Mouse (Mus musculus) erythroblast, embryonic 14.5 days (primary cell): ENCODE results near the gene Fstl1. TPM values are rescaled to one million over a fixed set of nuclear protein-coding genes. Genes with fewer than 3 reads are reported as not detected.

ENCODE experiments used
- H3K27me3 ChIP-seq: 2 replicates; pipeline ENCODE4 v1.6.1; 2012; ENCODE audit warnings: inconsistent platforms; ENCODE audit not compliant: control insufficient read depth
- H3K36me3 ChIP-seq: 2 replicates; pipeline ENCODE4 v1.6.1; 2012; ENCODE audit warnings: mild to moderate bottlenecking, inconsistent platforms; ENCODE audit not compliant: control insufficient read depth
- H3K4me1 ChIP-seq: 2 replicates; pipeline ENCODE4 v1.6.1; 2012; ENCODE audit warnings: inconsistent platforms; ENCODE audit not compliant: control insufficient read depth
- H3K4me3 ChIP-seq: replicated peaks from 2 replicates; pipeline ENCODE3; 2012; ENCODE audit warnings: moderate library complexity, mild to moderate bottlenecking, inconsistent platforms
- H3K9me3 ChIP-seq: 2 replicates; pipeline ENCODE4 v1.6.1; 2012; ENCODE audit warnings: low read length, inconsistent platforms, mixed read lengths; ENCODE audit not compliant: control insufficient read depth
- GATA1 ChIP-seq: IDR thresholded peaks from 2 replicates; pipeline ENCODE4 v1.6.1; 2012; ENCODE audit warnings: low read length, inconsistent platforms, mixed read lengths
- TAL1 ChIP-seq: IDR thresholded peaks from 3 replicates; pipeline ENCODE4 v1.6.1; 2012; ENCODE audit warnings: low read length, inconsistent platforms, mixed read lengths
- polyA plus RNA-seq: library from polyadenylated mRNA; stranded (reverse); fragments of >175 nt; gene quantifications from 2 replicates; pipeline ENCODE4 v1.2.3, GENCODE M21; 2012

Gene Fstl1
- polyA plus RNA-seq, 1 experiment, result 0.01 TPM

DNA sequence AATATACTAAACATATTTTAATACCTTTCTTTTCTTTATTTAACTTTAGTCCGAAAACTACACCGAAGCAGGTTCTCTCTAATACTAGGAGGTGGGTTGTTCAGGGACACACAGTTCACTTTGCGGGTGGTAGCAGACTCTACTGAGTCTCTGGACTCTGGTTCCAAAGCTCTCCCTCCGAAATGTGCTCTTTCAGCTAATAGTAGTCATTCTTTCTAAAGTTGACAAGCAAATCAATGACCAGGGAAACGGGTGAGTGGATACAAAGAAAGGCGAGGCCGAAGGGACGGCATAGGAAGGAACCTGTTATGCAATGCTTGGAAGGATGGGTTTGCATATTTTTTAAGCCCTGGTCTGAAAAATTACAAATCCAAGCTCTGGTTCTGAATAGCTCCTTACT lies 80.8 kb downstream of the Fstl1 start:
- Histone ChIP-seq H3K4me1 (peaks cover 6% of the 10 kb centered on the region), H3K27me3 (no peaks in the 10 kb centered on the region), H3K4me3 (no peak overlapping the region), H3K36me3 (no peaks in the 10 kb centered on the region), H3K9me3 (no peaks in the 10 kb centered on the region)
- TF ChIP-seq TAL1, result no peak
- TF ChIP-seq GATA1, result no peak

DNA sequence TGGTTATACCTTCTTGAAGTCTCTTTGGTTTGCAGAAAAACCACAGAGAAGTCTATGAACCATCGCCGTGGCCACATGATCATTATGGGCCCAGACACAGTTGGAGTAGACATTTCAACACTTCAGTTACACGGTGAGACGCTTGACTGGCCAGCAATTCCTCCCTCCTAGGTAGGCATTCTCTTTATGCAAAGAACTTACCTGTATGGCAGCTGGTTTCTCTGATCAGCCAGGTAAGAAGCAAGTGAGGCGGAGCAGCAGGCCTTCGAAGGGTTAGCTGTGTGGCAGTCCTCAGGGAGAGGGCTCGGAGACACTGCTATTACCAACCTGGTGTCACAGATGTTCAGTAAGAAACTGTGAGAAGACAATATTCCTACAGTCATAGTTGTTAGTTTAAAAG lies 83.5 kb downstream of the Fstl1 start:
- H3K36me3 ChIP-seq, result no peaks in the 10 kb centered on the region
- H3K4me1 ChIP-seq, result peaks cover 6% of the 10 kb centered on the region
- no peaks in the 10 kb centered on the region for H3K27me3 ChIP-seq
- no peaks in the 10 kb centered on the region for H3K9me3 ChIP-seq
- no peak overlapping the region for H3K4me3 ChIP-seq
- TF ChIP-seq TAL1 (no peak), GATA1 (no peak)

DNA sequence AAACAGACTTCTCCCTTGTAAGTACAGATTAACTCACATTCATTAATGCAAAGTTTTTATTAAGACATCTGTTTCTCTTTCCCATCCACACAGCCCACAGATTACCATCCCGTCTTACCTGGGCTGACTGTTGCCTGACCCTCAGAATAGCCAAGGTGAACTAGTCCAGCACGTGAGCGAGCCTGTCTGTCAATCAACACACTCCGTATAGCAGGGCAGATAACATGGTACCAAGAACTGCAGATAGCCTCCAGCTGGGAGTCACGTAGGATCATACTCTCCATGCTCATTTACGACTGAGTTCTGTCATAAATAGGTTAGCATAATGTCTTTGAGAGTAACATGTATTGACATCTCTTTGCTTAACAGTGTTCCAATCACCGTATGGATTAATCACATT lies 84.4 kb downstream of the Fstl1 start, which contains the start of gene Gm36028:
Gm36028 (minus strand) TSS at position 118 of the 400 bp plus-strand sequence.
- Histone ChIP-seq H3K27me3 (no peaks in the 10 kb centered on the region), H3K9me3 (no peaks in the 10 kb centered on the region), H3K4me3 (no peak within 1 kb of the TSS), H3K4me1 (peaks cover 5% of the 10 kb centered on the region), H3K36me3 (no peaks in the 10 kb centered on the region)
- TF ChIP-seq GATA1 (no peak), TAL1 (no peak)

DNA sequence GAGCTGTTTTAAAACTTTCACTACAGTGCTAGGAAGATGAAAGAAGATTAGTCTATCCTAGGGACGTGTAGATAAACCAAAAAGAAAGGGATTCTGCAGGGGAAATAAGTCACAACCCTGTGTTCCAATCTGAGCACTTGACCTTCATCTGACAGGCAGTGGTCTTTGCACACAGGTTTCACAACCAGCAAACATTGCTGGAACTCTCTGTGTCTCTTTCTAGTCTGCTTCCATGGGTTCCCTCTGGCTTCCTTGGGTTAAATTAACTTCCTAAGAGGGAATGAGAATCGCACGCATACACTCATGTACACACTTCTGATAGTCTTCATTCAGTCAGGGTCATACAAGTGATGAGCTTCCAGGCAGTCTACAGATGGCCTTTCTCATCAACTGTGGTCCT lies 87.2 kb downstream of the Fstl1 start:
- Histone ChIP-seq H3K27me3 (no peaks in the 10 kb centered on the region), H3K4me1 (peaks cover 12% of the 10 kb centered on the region), H3K36me3 (no peaks in the 10 kb centered on the region), H3K4me3 (no peak overlapping the region), H3K9me3 (no peaks in the 10 kb centered on the region)
- TF ChIP-seq TAL1, result no peak
- TF ChIP-seq GATA1, result no peak

DNA sequence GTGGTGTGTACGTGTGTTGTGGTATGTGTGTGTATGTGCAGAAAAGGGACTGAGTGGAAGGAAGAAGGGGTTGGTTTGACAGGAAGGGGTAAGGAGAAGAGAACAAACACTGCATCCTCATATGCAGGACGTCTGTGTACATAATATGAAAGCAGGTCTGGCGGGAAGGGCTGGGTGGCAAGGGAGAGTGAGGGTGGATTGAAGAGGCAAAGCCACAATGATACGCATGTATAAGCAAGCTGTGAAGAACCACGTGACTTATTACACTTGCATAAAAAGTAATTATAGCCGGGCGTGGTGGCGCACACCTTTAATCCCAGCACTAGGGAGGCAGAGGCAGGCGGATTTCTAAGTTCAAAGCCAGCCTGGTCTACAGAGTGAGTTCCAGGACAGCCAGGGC lies 89.2 kb downstream of the Fstl1 start:
- Histone ChIP-seq H3K4me3 (no peak overlapping the region), H3K9me3 (no peaks in the 10 kb centered on the region), H3K4me1 (peaks cover 24% of the 10 kb centered on the region), H3K36me3 (no peaks in the 10 kb centered on the region), H3K27me3 (no peaks in the 10 kb centered on the region)
- TF ChIP-seq TAL1 (no peak), GATA1 (no peak)

DNA sequence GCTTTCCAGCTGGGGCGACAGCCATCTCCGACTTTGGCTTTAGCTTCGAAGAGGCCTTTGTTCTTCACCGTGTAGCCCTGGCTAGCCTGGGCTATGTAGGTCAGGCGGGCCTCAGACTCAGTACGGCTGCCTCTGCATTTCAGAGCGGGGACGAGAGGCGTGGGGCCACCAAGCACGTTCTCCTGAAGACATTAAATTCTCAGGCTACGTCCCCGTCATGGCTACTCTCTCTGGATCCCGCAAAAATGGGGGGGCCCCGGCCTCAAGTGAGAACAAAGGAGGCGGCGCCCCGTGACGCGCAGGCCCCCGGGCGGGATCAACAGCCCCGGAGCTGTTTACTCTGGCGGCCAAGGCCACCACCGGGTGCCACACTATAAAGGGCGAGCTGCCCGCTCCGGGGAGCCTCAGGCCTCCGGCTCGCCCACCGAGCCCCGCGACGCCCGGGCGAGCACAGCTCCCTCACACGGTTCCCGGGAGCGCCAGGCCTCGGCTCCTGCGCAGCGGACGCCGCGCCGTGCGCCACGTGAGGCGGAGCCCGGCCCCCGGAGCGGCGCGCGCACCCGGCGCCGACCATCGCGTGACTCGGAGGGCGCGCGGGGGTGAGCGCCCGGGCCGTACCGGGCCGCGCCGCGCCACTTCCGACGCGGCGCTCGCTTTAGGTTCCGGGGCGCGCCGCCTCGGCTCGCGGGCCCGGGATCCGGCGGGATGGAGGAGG lies 91.3 kb downstream of the Fstl1 start, which contains the start of gene Lrrc58:
Lrrc58 (plus strand) TSS at position 599 of the 715 bp plus-strand sequence.
- Histone ChIP-seq H3K4me3 (peak within 1 kb of the TSS; percentile 86), H3K36me3 (no peaks in the 10 kb centered on the region; the same call in 1 of the 2 replicates), H3K4me1 (peaks cover 26% of the 10 kb centered on the region), H3K9me3 (no peaks in the 10 kb centered on the region), H3K27me3 (no peaks in the 10 kb centered on the region)
- TF ChIP-seq GATA1, result no peak
- no peak for TF ChIP-seq TAL1

DNA sequence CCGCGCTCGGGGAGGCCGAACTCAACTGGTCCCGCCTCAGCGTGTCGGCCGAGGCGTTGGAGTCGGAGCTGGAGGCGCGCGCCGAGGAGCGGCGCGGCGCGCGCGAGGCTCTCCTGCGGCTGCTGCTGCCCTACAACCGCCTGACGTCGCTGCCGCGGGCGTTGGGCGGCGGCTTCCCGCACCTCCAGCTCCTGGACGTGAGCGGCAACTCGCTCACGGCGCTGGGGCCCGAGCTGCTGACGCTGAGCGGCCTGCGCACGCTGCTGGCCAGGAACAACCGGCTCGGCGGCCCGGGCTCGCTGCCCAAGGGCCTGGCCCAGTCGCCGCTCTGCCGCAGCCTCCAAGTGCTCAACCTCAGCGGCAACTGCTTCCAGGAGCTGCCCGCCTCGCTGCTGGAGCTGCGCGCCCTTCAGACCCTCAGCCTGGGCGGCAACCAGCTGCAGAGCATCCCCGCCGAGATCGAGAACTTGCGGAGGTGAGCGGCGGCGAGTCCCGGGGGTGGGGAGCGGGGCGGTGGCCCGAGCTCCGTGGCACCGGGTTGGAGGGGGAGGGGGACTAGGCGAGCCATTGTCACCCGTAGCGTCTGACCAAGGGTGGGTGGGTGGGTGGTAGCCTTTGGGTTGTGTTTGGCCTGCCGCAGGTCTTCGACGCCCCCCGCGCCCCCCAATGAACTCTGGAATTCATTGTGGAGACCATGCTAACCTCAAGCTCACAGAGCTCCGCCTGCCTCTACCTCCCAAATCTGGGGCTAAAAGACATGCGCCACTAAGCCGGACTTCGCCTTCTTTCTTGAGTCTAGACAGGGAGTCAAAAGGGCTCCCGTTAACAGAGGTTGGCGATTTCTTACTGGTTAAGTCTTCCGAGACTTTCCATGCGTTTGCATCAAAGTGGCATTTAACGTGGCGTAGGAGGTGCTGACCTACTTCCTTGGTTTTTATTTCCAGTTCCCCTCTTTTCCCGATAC lies 92.1 kb downstream of the Fstl1 start:
- no peaks in the 10 kb centered on the region; the same call in 1 of the 2 replicates for H3K36me3 ChIP-seq
- TF ChIP-seq TAL1 (no peak), GATA1 (no peak)
- H3K9me3 ChIP-seq, result no peaks in the 10 kb centered on the region
- peak overlapping the region; percentile 86 for H3K4me3 ChIP-seq
- H3K27me3 ChIP-seq, result no peaks in the 10 kb centered on the region
- peaks cover 26% of the 10 kb centered on the region for H3K4me1 ChIP-seq

DNA sequence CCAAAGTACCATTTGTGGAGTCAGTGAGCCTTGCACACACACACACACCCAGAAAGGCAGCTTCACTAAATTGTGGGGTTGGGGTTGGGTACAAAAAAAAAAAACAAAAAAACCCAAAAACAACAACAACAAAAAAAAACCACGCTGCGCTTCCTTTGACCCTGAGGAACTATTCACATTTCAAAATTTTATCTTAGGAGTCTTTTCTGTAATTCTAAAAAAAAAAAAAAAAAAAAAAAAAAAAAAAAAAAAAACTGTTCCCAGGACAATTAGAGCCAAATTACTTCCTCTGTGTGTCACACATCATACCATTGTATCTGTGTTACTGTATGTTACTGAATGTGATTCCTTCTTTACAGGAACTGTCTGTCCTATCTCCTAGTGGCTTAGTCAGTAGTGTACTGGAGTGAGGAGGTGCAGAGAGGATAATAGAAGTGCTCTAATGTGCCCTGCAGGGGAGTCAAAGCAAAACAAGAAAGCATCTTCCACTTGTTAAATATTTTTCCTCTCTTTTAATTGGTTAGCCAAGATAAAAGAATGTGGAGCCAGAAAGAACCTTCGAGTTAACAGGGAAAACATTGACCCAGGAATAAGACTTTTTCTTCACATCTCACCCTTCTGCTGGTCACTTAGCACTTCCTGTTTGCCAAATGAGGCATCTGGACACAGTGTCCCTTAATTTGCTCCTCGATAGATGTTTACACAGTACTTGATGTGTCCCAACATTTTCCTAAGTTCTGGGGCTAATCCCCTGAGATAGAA lies 93.0 kb downstream of the Fstl1 start:
- no peaks in the 10 kb centered on the region for H3K9me3 ChIP-seq
- TF ChIP-seq GATA1 (no peak), TAL1 (no peak)
- peaks cover 26% of the 10 kb centered on the region for H3K4me1 ChIP-seq
- H3K27me3 ChIP-seq, result no peaks in the 10 kb centered on the region
- peaks cover under 1% of the 10 kb centered on the region for H3K36me3 ChIP-seq
- H3K4me3 ChIP-seq, result peak overlapping the region; percentile 86
